Mouse (Mus musculus): Measurements from ENCODE around the gene Morc2a.

- TF ChIP-seq CTCF (IDR thresholded peaks at IDR 0.05; ENCODE audit: extremely low read depth, insufficient read depth, insufficient read length, insufficient replicate concordance) (no peak), POLR2A (IDR thresholded peaks at IDR 0.05; ENCODE audit: low read depth, low read length) (no peak)
Measured at GRCm38 (mm10) chr11:3722861-3723260, 73.9 kb downstream of the Morc2a start.

All from spleen, adult 2 months (tissue).